ENCODE assay signal across 22 mouse cellular contexts in genomic region chr8:8644160-8644915, GRCm38 (mm10). TPM values are rescaled to one million over a fixed set of nuclear protein-coding genes. Genes with fewer than 3 reads are reported as not detected.
DNase-seq lines count a peak whose midpoint lies in the region; ATAC-seq and TF ChIP-seq lines count a peak whose summit lies in the region.
"Had no signal": no experiment of that assay in that cellular context is flagged by ENCODE, and none has a peak within 500 bp of the region (broad histone marks: within the 10 kb centered on the region; RNA-seq: fewer than 3 reads in every experiment).

No protein-coding gene starts in this region.

- 48% methylated on average over 11 of the region's 11 CpGs for WGBS in forebrain, embryonic 16.5 days
- WGBS in forebrain, embryonic 15.5 days = 52% methylated on average over 11 of the region's 11 CpGs

- ATAC-seq in forebrain, embryonic 16.5 days = no peak
- no peak for ATAC-seq in forebrain, embryonic 15.5 days (replicated peaks)
- ATAC-seq: hindbrain, embryonic 16.5 days; intestine, embryonic 15.5 days had no signal

- H3K27ac ChIP-seq in forebrain, embryonic 16.5 days (ENCODE audit: low read length) = 0 out of 2 replicates have a peak overlapping the region, but pooled peaks have one; percentile 16
- H3K27ac ChIP-seq in forebrain, embryonic 15.5 days (replicated peaks) = no peak overlapping the region
- H3K27ac ChIP-seq: heart, embryonic 15.5 days; hindbrain, embryonic 10.5 days; hindbrain, embryonic 13.5 days; intestine, embryonic 15.5 days had no signal

- H3K79me2 ChIP-seq in myocyte (ENCODE audit: control insufficient read depth, insufficient read depth) = peaks cover 95% of the 10 kb centered on the region

- no peak overlapping the region for H3K9ac ChIP-seq in forebrain, embryonic 16.5 days (replicated peaks; ENCODE audit: low read depth, low read length)
- H3K9ac ChIP-seq in forebrain, embryonic 15.5 days (replicated peaks) = no peak overlapping the region
- H3K9ac ChIP-seq: heart, embryonic 15.5 days; hindbrain, embryonic 13.5 days; intestine, embryonic 15.5 days had no signal

- no peaks in the 10 kb centered on the region for H3K27me3 ChIP-seq in forebrain, embryonic 16.5 days (replicated peaks; ENCODE audit: control insufficient read depth, insufficient read depth, low read length)
- H3K27me3 ChIP-seq in forebrain, embryonic 15.5 days = no peaks in the 10 kb centered on the region
- no peaks in the 10 kb centered on the region for H3K27me3 ChIP-seq in myocyte (ENCODE audit: control insufficient read depth, insufficient read depth, insufficient read length)
- H3K27me3 ChIP-seq: heart, embryonic 15.5 days; hindbrain, embryonic 13.5 days; intestine, embryonic 15.5 days had no signal

- H3K36me3 ChIP-seq in forebrain, embryonic 16.5 days (ENCODE audit: control insufficient read depth, insufficient read depth) = no peaks in the 10 kb centered on the region
- no peaks in the 10 kb centered on the region for H3K36me3 ChIP-seq in forebrain, embryonic 15.5 days
- no peaks in the 10 kb centered on the region for H3K36me3 ChIP-seq in myocyte (ENCODE audit: control insufficient read depth, insufficient read depth)
- H3K36me3 ChIP-seq: heart, embryonic 15.5 days; intestine, embryonic 15.5 days had no signal

- DNase-seq in 3T3-L1 (ENCODE audit: low read depth, low spot score) (peak; percentile 82), NIH3T3 (ENCODE audit: low read depth) (peak; percentile 72)
- no peak for DNase-seq in c-Kit-positive CD71-positive TER-119-positive erythroid progenitor cells, embryonic 14.5 days (ENCODE audit: low spot score)
- DNase-seq in adrenal gland, postnatal 14 days = no peak
- DNase-seq: adrenal gland, adult 2 months; adrenal gland, postnatal 25 days; cerebellum, adult 18-20 months; cerebellum, adult 9-10 months; cerebellum, postnatal 14 days; gastrocnemius, postnatal 36 days; heart, postnatal 36 days; kidney, adult 11 months; kidney, adult 8-10 months had no signal

- 0 out of 2 replicates have a peak overlapping the region, but pooled peaks have one; percentile 6 for H3K4me2 ChIP-seq in forebrain, embryonic 16.5 days (ENCODE audit: low read length)
- H3K4me2 ChIP-seq in forebrain, embryonic 15.5 days (replicated peaks) = no peak overlapping the region
- H3K4me2 ChIP-seq in myocyte (ENCODE audit: low read depth) = peak overlapping the region; percentile 38
- H3K4me2 ChIP-seq: heart, embryonic 11.5 days; heart, embryonic 15.5 days; hindbrain, embryonic 13.5 days; intestine, embryonic 15.5 days had no signal

- no peak overlapping the region for H3K4me3 ChIP-seq in forebrain, embryonic 16.5 days (replicated peaks; ENCODE audit: low read length)
- H3K4me3 ChIP-seq in forebrain, embryonic 15.5 days = no peak overlapping the region
- H3K4me3 ChIP-seq in myocyte = no peak overlapping the region
- H3K4me3 ChIP-seq: heart, embryonic 15.5 days; hindbrain, embryonic 10.5 days; hindbrain, embryonic 13.5 days; intestine, embryonic 15.5 days had no signal

- no peak for TF ChIP-seq POLR2A in myocyte (IDR thresholded peaks at IDR 0.05; ENCODE audit: insufficient read length, low read depth)

- peaks cover 87% of the 10 kb centered on the region for H3K4me1 ChIP-seq in forebrain, embryonic 16.5 days (replicated peaks; ENCODE audit: control insufficient read depth, insufficient read depth, low read length)
- peaks cover 99% of the 10 kb centered on the region for H3K4me1 ChIP-seq in forebrain, embryonic 15.5 days

- H3K9me3 ChIP-seq in forebrain, embryonic 16.5 days (ENCODE audit: control insufficient read depth, low read length) = no peaks in the 10 kb centered on the region
- no peaks in the 10 kb centered on the region for H3K9me3 ChIP-seq in forebrain, embryonic 15.5 days
- H3K9me3 ChIP-seq: heart, embryonic 15.5 days; hindbrain, embryonic 10.5 days; hindbrain, embryonic 13.5 days; intestine, embryonic 15.5 days had no signal

- H3ac ChIP-seq in myocyte (ENCODE audit: control insufficient read depth, insufficient read length) = no peak overlapping the region

TF ChIP-seq in myocyte, 11 proteins besides CTCF, POLR2A, EP300 and RAD21:
- TF ChIP-seq MYOG (IDR thresholded peaks at IDR 0.05; ENCODE audit: control insufficient read depth in 1 of 3, insufficient read depth in 1 of 3, insufficient read length in 2 of 3, low read depth in 2 of 3) (peak in 1 of 3 experiments; percentile 25), CEBPB (IDR thresholded peaks at IDR 0.05; ENCODE audit: insufficient read depth, poor library complexity, severe bottlenecking) (no peak), MYOD1 (IDR thresholded peaks at IDR 0.05; ENCODE audit: control insufficient read depth in 1 of 3, insufficient read length in 2 of 3, low read depth in 2 of 3) (no peak), TCF3 (IDR thresholded peaks at IDR 0.05; ENCODE audit: insufficient read length, low read depth) (no peak), TCF12 (IDR thresholded peaks at IDR 0.05; ENCODE audit: insufficient read depth, poor library complexity, severe bottlenecking) (no peak)

RNA-seq across cellular contexts. Expression of gene Efnb2, which starts 16.7 kb away (rescaled TPM):
- 54.6 and 68.2 TPM in 2 replicates for polyA plus RNA-seq in forebrain, embryonic 16.5 days (2015; fragmentation: Nextera tagmentation; extraction: Ambion mirVana)
- 65.3 and 66.4 TPM in 2 replicates for polyA plus RNA-seq in forebrain, embryonic 15.5 days (2015; fragmentation: Nextera tagmentation; extraction: Ambion mirVana)
- 10.3 TPM for polyA plus RNA-seq in myocyte (2012; fragmentation: generic; extraction: Trizol)
- 31.5 and 31.6 TPM in 2 replicates for total RNA-seq in adrenal gland, postnatal 14 days (2021)

RNA-seq across cellular contexts. Expression of gene Arglu1, which starts 46.0 kb away (rescaled TPM):
- 181 and 192 TPM in 2 replicates for polyA plus RNA-seq in forebrain, embryonic 16.5 days (2015; fragmentation: Nextera tagmentation; extraction: Ambion mirVana)
- 199 TPM in 2 replicates for polyA plus RNA-seq in forebrain, embryonic 15.5 days (2015; fragmentation: Nextera tagmentation; extraction: Ambion mirVana)
- 17.7 TPM for polyA plus RNA-seq in myocyte (2012; fragmentation: generic; extraction: Trizol)
- total RNA-seq in adrenal gland, postnatal 14 days (2021) = 76.4 and 95.8 TPM in 2 replicates

Comparison
In these comparisons a context has a peak if more than half of its experiments do, and no peak if none do; other contexts are left out.
1. DNase-seq: peak in 3T3-L1 (single experiment) and NIH3T3 (single experiment); none in c-Kit-positive CD71-positive TER-119-positive erythroid progenitor cells, embryonic 14.5 days (single experiment) and adrenal gland, postnatal 14 days (single experiment).